ENCODE assay signal across 8 mouse cellular contexts in the genomic region with DNA sequence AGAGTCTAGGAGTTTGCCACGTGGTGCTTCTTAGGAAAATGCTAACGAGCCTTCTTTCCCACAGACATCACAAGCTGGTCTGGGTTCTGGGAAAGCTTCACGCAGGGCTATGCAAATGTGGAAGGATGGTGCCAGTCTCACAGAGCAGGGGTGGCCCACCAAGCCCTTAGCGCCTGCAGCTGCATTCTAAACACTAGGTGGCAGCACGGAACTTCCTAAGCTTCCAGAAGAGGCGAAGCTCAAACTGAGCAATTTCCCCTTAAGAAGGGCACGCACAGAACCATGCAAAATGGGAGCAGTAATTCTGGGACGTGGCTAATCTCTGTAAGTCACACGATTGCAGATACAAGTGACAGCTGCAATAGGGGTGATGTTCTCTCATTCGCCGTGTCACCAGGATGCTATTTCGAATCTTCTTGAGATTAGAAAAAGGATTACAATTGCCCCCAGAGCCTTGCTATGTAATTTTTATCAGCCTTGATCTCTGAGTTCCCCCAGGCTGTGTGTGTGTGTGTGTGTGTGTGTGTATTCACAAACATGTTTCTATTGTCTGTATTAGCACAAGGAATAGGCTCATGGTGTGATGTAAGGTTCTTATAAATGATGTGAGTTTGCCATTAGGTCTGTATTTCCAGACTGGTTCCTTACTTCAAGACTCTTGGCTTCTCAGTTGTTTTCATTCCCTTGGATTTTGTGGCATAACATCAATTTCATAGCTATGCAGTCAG.
DNase-seq lines count a peak whose midpoint lies in the region; ATAC-seq and TF ChIP-seq lines count a peak whose summit lies in the region.

No protein-coding gene starts in this region.

- no peak overlapping the region for H3K27ac ChIP-seq in ES-E14 (ENCODE audit: insufficient read depth, low read depth, low read length, poor library complexity, severe bottlenecking)
- H3K27ac ChIP-seq in forebrain, embryonic 12.5 days: 0 out of 2 replicates have a peak overlapping the region, but pooled peaks have one; percentile 6
- H3K27ac ChIP-seq in heart, postnatal 0 days (ENCODE audit: low read depth): no peak overlapping the region
- H3K27ac ChIP-seq in liver, embryonic 13.5 days: no peak overlapping the region
- H3K27ac ChIP-seq in neural tube, embryonic 14.5 days (ENCODE audit: low read depth, low read length): 0 out of 2 replicates have a peak overlapping the region, but pooled peaks have one; percentile 30

- peak; percentile 93 for ATAC-seq in forebrain, embryonic 12.5 days (ENCODE audit: low FRiP score)
- peak; percentile 74 for ATAC-seq in heart, postnatal 0 days (ENCODE audit: insufficient read depth, low read depth)
- 0 out of 2 replicates have a peak, but pooled peaks have one; percentile 34 for ATAC-seq in liver, embryonic 13.5 days (ENCODE audit: low read depth)
- peak; percentile 96 for ATAC-seq in neural tube, embryonic 14.5 days (ENCODE audit: low read depth)

- H3K9me3 ChIP-seq in ES-E14 (ENCODE audit: control insufficient read depth, insufficient read depth, low read depth, low read length): no peaks in the 10 kb centered on the region
- no peaks in the 10 kb centered on the region for H3K9me3 ChIP-seq in forebrain, embryonic 12.5 days
- no peaks in the 10 kb centered on the region for H3K9me3 ChIP-seq in heart, postnatal 0 days (replicated peaks; ENCODE audit: control insufficient read depth, low read length)
- H3K9me3 ChIP-seq in liver, embryonic 13.5 days (replicated peaks): no peaks in the 10 kb centered on the region
- H3K9me3 ChIP-seq in neural tube, embryonic 14.5 days (ENCODE audit: control insufficient read depth, low read length): no peaks in the 10 kb centered on the region

- in situ Hi-C loops in ES-E14 (cut with MboI; ENCODE audit: low sequenced_read_pairs in 2 of 2, unreplicated experiment in 2 of 2): no loop called here

- peak; percentile 68 for DNase-seq in ES-E14 (ENCODE audit: low read depth, low spot score)
- peak; percentile 14 for DNase-seq in c-Kit-positive CD71-positive TER-119-negative erythroid progenitor cells, embryonic 14.5 days (ENCODE audit: low read depth)
- peak; percentile 80 for DNase-seq in heart, postnatal 0 days (ENCODE audit: low spot score)
- DNase-seq in kidney, postnatal 36 days: peak; percentile 72 to 84
- DNase-seq in liver, embryonic 13.5 days: peak; percentile 8
- DNase-seq in thymus, postnatal 10 days (ENCODE audit: low spot score in 2 of 2): peak; percentile 27 to 72

- peak; percentile 93 for TF ChIP-seq CTCF in heart, postnatal 0 days (IDR thresholded peaks at IDR 0.05; ENCODE audit: low read depth)

- no peak overlapping the region for H3K4me3 ChIP-seq in ES-E14 (ENCODE audit: insufficient read depth in 1 of 2, low read depth in 1 of 2, low read length in 2 of 2, poor library complexity in 1 of 2, severe bottlenecking in 1 of 2)
- H3K4me3 ChIP-seq in forebrain, embryonic 12.5 days (replicated peaks): no peak overlapping the region
- no peak overlapping the region for H3K4me3 ChIP-seq in heart, postnatal 0 days (ENCODE audit: low read depth, low read length)
- no peak overlapping the region for H3K4me3 ChIP-seq in liver, embryonic 13.5 days (replicated peaks)
- H3K4me3 ChIP-seq in neural tube, embryonic 14.5 days (ENCODE audit: low read depth, low read length): no peak overlapping the region

- 7% methylated on average over 12 of the region's 12 CpGs for WGBS in forebrain, embryonic 12.5 days
- 3% methylated on average over 12 of the region's 12 CpGs for WGBS in heart, postnatal 0 days
- 12% methylated on average over 12 of the region's 12 CpGs for WGBS in liver, embryonic 13.5 days (ENCODE audit: insufficient replicate concordance)
- 4% methylated on average over 12 of the region's 12 CpGs for WGBS in neural tube, embryonic 14.5 days

- peaks cover 18% of the 10 kb centered on the region; the same call in 1 of the 2 replicates for H3K27me3 ChIP-seq in forebrain, embryonic 12.5 days
- H3K27me3 ChIP-seq in heart, postnatal 0 days (ENCODE audit: control insufficient read depth, insufficient read depth, low read length): no peaks in the 10 kb centered on the region
- H3K27me3 ChIP-seq in liver, embryonic 13.5 days: no peaks in the 10 kb centered on the region
- no peaks in the 10 kb centered on the region for H3K27me3 ChIP-seq in neural tube, embryonic 14.5 days (ENCODE audit: control insufficient read depth, insufficient read depth, low read length)

- no peak for TF ChIP-seq EP300 in heart, postnatal 0 days (IDR thresholded peaks at IDR 0.05; ENCODE audit: low read depth)

- H3K36me3 ChIP-seq in ES-E14 (ENCODE audit: control insufficient read depth, insufficient read depth, low read length, poor library complexity, severe bottlenecking): no peaks in the 10 kb centered on the region
- H3K36me3 ChIP-seq in forebrain, embryonic 12.5 days (replicated peaks): no peaks in the 10 kb centered on the region
- H3K36me3 ChIP-seq in heart, postnatal 0 days (replicated peaks; ENCODE audit: control insufficient read depth, insufficient read depth, low read length): no peaks in the 10 kb centered on the region
- no peaks in the 10 kb centered on the region for H3K36me3 ChIP-seq in liver, embryonic 13.5 days
- no peaks in the 10 kb centered on the region for H3K36me3 ChIP-seq in neural tube, embryonic 14.5 days (ENCODE audit: control insufficient read depth, insufficient read depth, low read length)

- no peak overlapping the region for H3K4me2 ChIP-seq in forebrain, embryonic 12.5 days
- no peak overlapping the region for H3K4me2 ChIP-seq in heart, postnatal 0 days (ENCODE audit: low read depth, low read length)
- no peak overlapping the region for H3K4me2 ChIP-seq in liver, embryonic 13.5 days
- no peak overlapping the region for H3K4me2 ChIP-seq in neural tube, embryonic 14.5 days (ENCODE audit: low read depth, low read length)

- no peak overlapping the region for H3K9ac ChIP-seq in ES-E14 (ENCODE audit: insufficient read depth, low read depth, low read length, poor library complexity, severe bottlenecking)
- H3K9ac ChIP-seq in forebrain, embryonic 12.5 days: no peak overlapping the region
- H3K9ac ChIP-seq in heart, postnatal 0 days (replicated peaks; ENCODE audit: low read depth, low read length): no peak overlapping the region
- no peak overlapping the region for H3K9ac ChIP-seq in liver, embryonic 13.5 days
- H3K9ac ChIP-seq in neural tube, embryonic 14.5 days (replicated peaks; ENCODE audit: low read depth, low read length): no peak overlapping the region

- H3K4me1 ChIP-seq in ES-E14 (ENCODE audit: control insufficient read depth in 2 of 2, insufficient read depth in 2 of 2, low read length in 2 of 2, poor library complexity in 1 of 2): no peaks in the 10 kb centered on the region; a peak in 1 of 4 replicates
- peaks cover 11% of the 10 kb centered on the region for H3K4me1 ChIP-seq in forebrain, embryonic 12.5 days
- peaks cover 16% of the 10 kb centered on the region for H3K4me1 ChIP-seq in heart, postnatal 0 days (ENCODE audit: control insufficient read depth, insufficient read depth)
- H3K4me1 ChIP-seq in liver, embryonic 13.5 days (replicated peaks): no peaks in the 10 kb centered on the region
- 0 out of 2 replicates have a peak, but pooled peaks cover 3% of the 10 kb centered on the region for H3K4me1 ChIP-seq in neural tube, embryonic 14.5 days (ENCODE audit: control insufficient read depth, insufficient read depth, low read length)

TF ChIP-seq in ES-E14, 5 proteins besides CTCF, POLR2A, EP300 and RAD21:
- TF ChIP-seq MAFK (IDR thresholded peaks at IDR 0.05; ENCODE audit: insufficient read depth, low read depth, low read length) (no peak), ZC3H11A (IDR thresholded peaks at IDR 0.05; ENCODE audit: borderline replicate concordance, low read depth, low read length) (peak; percentile 50)

Comparison
In these comparisons a context has a peak if more than half of its experiments do, and no peak if none do; other contexts are left out.
1. DNase-seq: peak in every context shown above with its lines; median percentile 80 in heart, postnatal 0 days; 78 in kidney, postnatal 36 days; 68 in ES-E14; 50 in thymus, postnatal 10 days; 14 in c-Kit-positive CD71-positive TER-119-negative erythroid progenitor cells, embryonic 14.5 days; 8 in liver, embryonic 13.5 days.
2. H3K27ac ChIP-seq: peak in forebrain, embryonic 12.5 days (single experiment) and neural tube, embryonic 14.5 days (single experiment); none in ES-E14 (single experiment), heart, postnatal 0 days (single experiment) and liver, embryonic 13.5 days (single experiment).
3. ATAC-seq: peak in every context shown above with its lines; median percentile 96 in neural tube, embryonic 14.5 days; 93 in forebrain, embryonic 12.5 days; 74 in heart, postnatal 0 days; 34 in liver, embryonic 13.5 days.